12 mouse cellular contexts compared by ENCODE assay signal in the genomic region with DNA sequence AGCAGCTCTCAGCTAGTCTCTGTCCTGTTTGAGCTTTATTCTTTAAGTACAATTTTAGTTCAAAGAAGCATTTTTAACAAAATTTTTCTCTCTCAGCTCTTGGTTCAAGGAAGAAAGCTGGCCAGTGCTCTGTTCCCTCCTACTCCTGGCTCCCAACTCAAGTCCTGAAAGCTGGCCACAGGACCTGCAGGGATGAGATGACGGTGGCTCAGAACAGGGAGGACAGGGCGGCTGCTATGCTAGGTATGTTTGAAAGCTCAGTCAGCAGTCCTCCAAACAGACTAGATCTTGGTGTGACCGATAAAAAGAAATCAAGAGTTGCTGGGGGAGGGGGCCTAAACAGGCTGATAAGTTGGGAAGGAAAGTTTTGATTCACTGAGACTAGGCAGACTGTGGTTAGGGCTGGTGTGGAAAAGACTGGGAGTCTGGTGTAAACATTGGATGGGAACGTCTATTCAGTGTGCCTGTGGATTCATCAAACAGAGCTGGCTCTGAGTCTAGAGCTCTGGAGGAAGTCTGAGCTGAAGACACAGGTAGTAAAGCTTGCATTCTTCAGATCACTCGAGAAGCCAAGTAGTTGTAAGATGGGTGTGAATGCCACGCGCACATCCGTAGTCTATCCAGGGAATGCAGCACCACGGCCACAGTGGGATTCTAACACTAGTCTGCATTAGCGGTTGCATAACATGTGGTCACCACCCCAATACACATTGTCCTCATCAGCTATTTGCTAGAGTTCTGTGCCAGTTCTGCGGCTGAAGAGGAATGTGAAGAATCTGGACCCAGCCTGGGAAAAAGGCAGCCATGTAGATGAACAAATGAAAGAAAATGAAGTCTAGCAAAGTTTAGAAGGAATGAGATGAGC. TPM values are rescaled to one million over a fixed set of nuclear protein-coding genes. Genes with fewer than 3 reads are reported as not detected.
A peak's percentile ranks its signal among the peaks of the same experiment; 100 is the strongest.
DNase-seq lines count a peak whose midpoint lies in the region; ATAC-seq lines count a peak whose summit lies in the region.
"Had no signal": no experiment of that assay in that cellular context is flagged by ENCODE, and none has a peak within 500 bp of the region (broad histone marks: within the 10 kb centered on the region; RNA-seq: fewer than 3 reads in every experiment).

No protein-coding gene starts in this region.

- H3K4me3 ChIP-seq in limb, embryonic 13.5 days = no peak overlapping the region
- no peak overlapping the region for H3K4me3 ChIP-seq in limb, embryonic 10.5 days
- no peak overlapping the region for H3K4me3 ChIP-seq in hindbrain, embryonic 11.5 days (ENCODE audit: low read depth, low read length)
- H3K4me3 ChIP-seq: hindbrain, embryonic 13.5 days had no signal

- no peaks in the 10 kb centered on the region for H3K9me3 ChIP-seq in limb, embryonic 13.5 days
- H3K9me3 ChIP-seq in limb, embryonic 10.5 days (replicated peaks) = no peaks in the 10 kb centered on the region
- H3K9me3 ChIP-seq in hindbrain, embryonic 11.5 days (ENCODE audit: control insufficient read depth, low read length) = no peaks in the 10 kb centered on the region
- H3K9me3 ChIP-seq: G1E; hindbrain, embryonic 13.5 days had no signal

- 76% methylated on average over 11 of the region's 11 CpGs for WGBS in limb, embryonic 13.5 days
- WGBS in limb, embryonic 10.5 days = 88% methylated on average over 11 of the region's 11 CpGs
- 86% methylated on average over 11 of the region's 11 CpGs for WGBS in hindbrain, embryonic 11.5 days

- H3K27ac ChIP-seq in limb, embryonic 13.5 days = 0 out of 2 replicates have a peak overlapping the region, but pooled peaks have one; percentile 33
- H3K27ac ChIP-seq in limb, embryonic 10.5 days = no peak overlapping the region
- H3K27ac ChIP-seq in hindbrain, embryonic 11.5 days (ENCODE audit: low read depth, low read length) = no peak overlapping the region
- H3K27ac ChIP-seq: hindbrain, embryonic 13.5 days had no signal

- H3K36me3 ChIP-seq in limb, embryonic 13.5 days = no peaks in the 10 kb centered on the region
- H3K36me3 ChIP-seq in limb, embryonic 10.5 days = no peaks in the 10 kb centered on the region
- no peaks in the 10 kb centered on the region for H3K36me3 ChIP-seq in hindbrain, embryonic 11.5 days (ENCODE audit: control insufficient read depth, insufficient read depth, low read length)
- H3K36me3 ChIP-seq: G1E; hindbrain, embryonic 13.5 days had no signal

- no peaks in the 10 kb centered on the region for H3K27me3 ChIP-seq in limb, embryonic 13.5 days
- H3K27me3 ChIP-seq in limb, embryonic 10.5 days (ENCODE audit: low read depth, poor library complexity, severe bottlenecking) = no peaks in the 10 kb centered on the region
- H3K27me3 ChIP-seq in hindbrain, embryonic 11.5 days (ENCODE audit: control insufficient read depth, insufficient read depth, low read length) = no peaks in the 10 kb centered on the region
- H3K27me3 ChIP-seq: hindbrain, embryonic 13.5 days had no signal

- H3K9ac ChIP-seq in limb, embryonic 13.5 days = no peak overlapping the region
- H3K9ac ChIP-seq in hindbrain, embryonic 11.5 days (ENCODE audit: low read depth, low read length) = no peak overlapping the region
- H3K9ac ChIP-seq: hindbrain, embryonic 13.5 days had no signal

- ATAC-seq in limb, embryonic 13.5 days (ENCODE audit: low FRiP score, low read depth) = no peak
- ATAC-seq in monocyte, adult 5-6 weeks (replicated peaks; ENCODE audit: insufficient number of reproducible peaks, low FRiP score, low TSS enrichment, poor library complexity, severe bottlenecking) = no peak
- ATAC-seq in hindbrain, embryonic 11.5 days (ENCODE audit: low FRiP score) = no peak

- no peaks in the 10 kb centered on the region for H3K4me1 ChIP-seq in limb, embryonic 13.5 days
- H3K4me1 ChIP-seq in limb, embryonic 10.5 days = peaks cover 9% of the 10 kb centered on the region; the same call in 1 of the 2 replicates
- no peaks in the 10 kb centered on the region for H3K4me1 ChIP-seq in hindbrain, embryonic 11.5 days (replicated peaks; ENCODE audit: control insufficient read depth, insufficient read depth, low read length)
- H3K4me1 ChIP-seq: hindbrain, embryonic 13.5 days had no signal

- no peak overlapping the region for H3K4me2 ChIP-seq in limb, embryonic 13.5 days (replicated peaks)
- no peak overlapping the region for H3K4me2 ChIP-seq in hindbrain, embryonic 11.5 days (replicated peaks; ENCODE audit: low read depth, low read length)
- H3K4me2 ChIP-seq: hindbrain, embryonic 13.5 days had no signal

- no peak for DNase-seq in limb, embryonic 10.5 days (ENCODE audit: low spot score)
- peak; percentile 80 to 85 for DNase-seq in heart, adult 18-20 months
- DNase-seq in kidney, postnatal 4 days = peak; percentile 12 to 42
- DNase-seq in testis, postnatal 10 days (ENCODE audit: low spot score) = peak; percentile 53
- DNase-seq in hindbrain, embryonic 11.5 days (ENCODE audit: low spot score) = no peak
- DNase-seq in cerebellum, adult 11 months = no peak
- DNase-seq: cerebellum, postnatal 25 days; right cerebral cortex, adult 18-20 months had no signal

RNA-seq across cellular contexts. Expression of a gene that starts 53.3 kb away (rescaled TPM):
- 87.2 and 89.8 TPM in 2 replicates for polyA plus RNA-seq in limb, embryonic 13.5 days (2015; fragmentation: Nextera tagmentation; extraction: Ambion mirVana)
- polyA plus RNA-seq in limb, embryonic 10.5 days (2016; fragmentation: Nextera tagmentation; extraction: Ambion mirVana) = 100 and 110 TPM in 2 replicates
- 1 to 10 TPM; 6.3 to 6.9 TPM for total RNA-seq in heart, adult 18-20 months (2021)
- 45.7 to 57.2 TPM (median 48.0 TPM) in 3 replicates for total RNA-seq in monocyte, adult 5-6 weeks (2017)
- polyA plus RNA-seq in hindbrain, embryonic 11.5 days (2014; fragmentation: Nextera tagmentation; extraction: Ambion mirVana) = 51.7 and 65.0 TPM in 2 replicates

RNA-seq across cellular contexts. Expression of a gene that starts 53.6 kb away (rescaled TPM):
- 0.64 and 0.73 TPM in 2 replicates for polyA plus RNA-seq in limb, embryonic 13.5 days (2015; fragmentation: Nextera tagmentation; extraction: Ambion mirVana)
- polyA plus RNA-seq in limb, embryonic 10.5 days (2016; fragmentation: Nextera tagmentation; extraction: Ambion mirVana) = 0.63 and 0.79 TPM in 2 replicates
- total RNA-seq in heart, adult 18-20 months (2021) = 1 to 10 TPM; 1.2 to 1.4 TPM
- not detected in 3 replicates for total RNA-seq in monocyte, adult 5-6 weeks (2017)
- 0.57 and 0.64 TPM in 2 replicates for polyA plus RNA-seq in hindbrain, embryonic 11.5 days (2014; fragmentation: Nextera tagmentation; extraction: Ambion mirVana)
- total RNA-seq: G1E had no signal
- polyA plus RNA-seq: G1E had no signal

Comparison
In these comparisons a context has a peak if more than half of its experiments do, and no peak if none do; other contexts are left out.
1. DNase-seq: peak in heart, adult 18-20 months (2 of 2), kidney, postnatal 4 days (2 of 2) and testis, postnatal 10 days (single experiment); none in limb, embryonic 10.5 days (single experiment), hindbrain, embryonic 11.5 days (single experiment) and cerebellum, adult 11 months (single experiment).